Mouse (Mus musculus) kidney, embryonic 14.5 days (tissue): ENCODE results near the gene Fam240a. TPM values are rescaled to one million over a fixed set of nuclear protein-coding genes. Genes with fewer than 3 reads are reported as not detected.
A peak's percentile ranks its signal among the peaks of the same experiment; 100 is the strongest.

Source experiments
- ATAC-seq: fragments of 200-750 bp; cut with Nextera tagmentation; 2 replicates; pipeline ENCODE4 v1.8.0; 2017; ENCODE audit warnings: moderate number of reproducible peaks, mild to moderate bottlenecking, moderate TSS enrichment, moderate library complexity; ENCODE audit not compliant: low FRiP score, low TSS enrichment
- H3K27ac ChIP-seq: fragments of 300-500 bp; sonication (generic); 2 replicates; pipeline ENCODE4 v1.5.1; 2014; ENCODE audit warnings: low read depth, mild to moderate bottlenecking, low read length, moderate library complexity, mixed read lengths
- H3K27me3 ChIP-seq: fragments of 300-500 bp; sonication (generic); 2 replicates; pipeline ENCODE4 v1.6.1; 2014; ENCODE audit warnings: mild to moderate bottlenecking, low read length; ENCODE audit not compliant: control insufficient read depth, insufficient read depth
- H3K36me3 ChIP-seq: fragments of 300-500 bp; sonication (generic); 2 replicates; pipeline ENCODE4 v1.6.1; 2014; ENCODE audit warnings: low read length, mixed read lengths; ENCODE audit not compliant: control insufficient read depth, insufficient read depth
- H3K4me1 ChIP-seq: fragments of 300-500 bp; sonication (generic); 2 replicates; pipeline ENCODE4 v1.6.1; 2014; ENCODE audit warnings: low read length, mixed read lengths; ENCODE audit not compliant: control insufficient read depth, insufficient read depth
- H3K4me2 ChIP-seq: fragments of 300-500 bp; sonication (generic); replicated peaks from 2 replicates; pipeline ENCODE4 v1.6.1; 2014; ENCODE audit warnings: low read depth, mild to moderate bottlenecking, low read length
- H3K4me3 ChIP-seq: fragments of 300-500 bp; sonication (generic); 2 replicates; pipeline ENCODE4 v1.5.1; 2014; ENCODE audit warnings: mild to moderate bottlenecking, low read length
- H3K9ac ChIP-seq: fragments of 300-500 bp; sonication (generic); 2 replicates; pipeline ENCODE4 v1.6.1; 2014; ENCODE audit warnings: low read depth, mild to moderate bottlenecking, low read length, moderate library complexity
- H3K9me3 ChIP-seq: fragments of 300-500 bp; sonication (generic); 2 replicates; pipeline ENCODE4 v1.6.1; 2016; ENCODE audit warnings: low read length; ENCODE audit not compliant: control insufficient read depth
- WGBS: fragments of 180-500 bp; shearing (Covaris S2); extraction: QIAGEN DNeasy Blood & Tissue Kit; methylation state at CpG from one replicate; pipeline ENCODE4 v1.1.7; 2014; 5-methylcytosine and 5-hydroxymethylcytosine counted together
- polyA plus RNA-seq: library from polyadenylated mRNA; unstranded; fragments of >200 nt; fragmentation: Nextera tagmentation; extraction: Ambion mirVana; gene quantifications from 2 replicates; pipeline ENCODE4 v1.2.1, GENCODE M21; 2014

Fam240a gene
- polyA plus RNA-seq, 1 experiment from 2014 or later: not detected

GRCm38 (mm10) chr9:110907838-110908630 is 8.6 kb downstream of the Fam240a start:
- Histone ChIP-seq H3K27me3 (no peaks in the 10 kb centered on the region), H3K9ac (no peak overlapping the region), H3K36me3 (no peaks in the 10 kb centered on the region), H3K27ac (no peak overlapping the region), H3K4me3 (no peak overlapping the region), H3K9me3 (no peaks in the 10 kb centered on the region), H3K4me2 (no peak overlapping the region), H3K4me1 (no peaks in the 10 kb centered on the region)
- ATAC-seq: no peak
- WGBS: 77% methylated on average over 4 of the region's 4 CpGs

- Histone ChIP-seq H3K27ac (no peak overlapping the region), H3K4me2 (no peak overlapping the region), H3K9me3 (no peaks in the 10 kb centered on the region), H3K9ac (no peak overlapping the region), H3K4me1 (no peaks in the 10 kb centered on the region), H3K36me3 (no peaks in the 10 kb centered on the region), H3K27me3 (no peaks in the 10 kb centered on the region), H3K4me3 (no peak overlapping the region)
- no peak for ATAC-seq
- 90% methylated on average over 11 of the region's 11 CpGs for WGBS
Observed at GRCm38 (mm10) chr9:110907201-110907837, 9.3 kb downstream of the Fam240a start.

GRCm38 (mm10) chr9:110902271-110902670 is 14.4 kb downstream of the Fam240a start:
- ATAC-seq: no peak
- no peaks in the 10 kb centered on the region for H3K9me3 ChIP-seq
- H3K4me3 ChIP-seq: no peak overlapping the region
- 88% methylated on average over 4 of the region's 4 CpGs for WGBS
- no peaks in the 10 kb centered on the region for H3K4me1 ChIP-seq
- H3K4me2 ChIP-seq: no peak overlapping the region
- no peak overlapping the region for H3K9ac ChIP-seq
- H3K27ac ChIP-seq: no peak overlapping the region
- no peaks in the 10 kb centered on the region for H3K27me3 ChIP-seq
- no peaks in the 10 kb centered on the region; the same call in 1 of the 2 replicates for H3K36me3 ChIP-seq

- Histone ChIP-seq H3K9ac (no peak overlapping the region), H3K27ac (no peak overlapping the region), H3K4me1 (no peaks in the 10 kb centered on the region), H3K27me3 (no peaks in the 10 kb centered on the region), H3K4me3 (no peak overlapping the region), H3K36me3 (no peaks in the 10 kb centered on the region; the same call in 1 of the 2 replicates), H3K9me3 (no peaks in the 10 kb centered on the region), H3K4me2 (no peak overlapping the region)
- no peak for ATAC-seq
- WGBS: 89% methylated on average over 6 of the region's 6 CpGs
Observed at GRCm38 (mm10) chr9:110901204-110901603, 15.5 kb downstream of the Fam240a start.

GRCm38 (mm10) chr9:110899451-110900008 is 17.1 kb downstream of the Fam240a start:
- no peaks in the 10 kb centered on the region for H3K27me3 ChIP-seq
- H3K9me3 ChIP-seq: no peaks in the 10 kb centered on the region
- ATAC-seq: no peak
- H3K4me3 ChIP-seq: no peak overlapping the region
- 41% methylated on average over 10 of the region's 10 CpGs for WGBS
- no peak overlapping the region for H3K27ac ChIP-seq
- peaks cover 7% of the 10 kb centered on the region; the same call in 1 of the 2 replicates for H3K4me1 ChIP-seq
- H3K4me2 ChIP-seq: no peak overlapping the region
- no peaks in the 10 kb centered on the region; the same call in 1 of the 2 replicates for H3K36me3 ChIP-seq
- H3K9ac ChIP-seq: no peak overlapping the region

- peak overlapping the region; percentile 10; the same call in 1 of the 2 replicates for H3K4me3 ChIP-seq
- ATAC-seq: peak; percentile 67
- no peak overlapping the region for H3K9ac ChIP-seq
- peaks cover 7% of the 10 kb centered on the region; the same call in 1 of the 2 replicates for H3K4me1 ChIP-seq
- no peaks in the 10 kb centered on the region for H3K27me3 ChIP-seq
- H3K9me3 ChIP-seq: no peaks in the 10 kb centered on the region
- no peak overlapping the region for H3K27ac ChIP-seq
- peak overlapping the region; percentile 25 for H3K4me2 ChIP-seq
- H3K36me3 ChIP-seq: no peaks in the 10 kb centered on the region; the same call in 1 of the 2 replicates
- WGBS: 12% methylated on average over 6 of the region's 6 CpGs
Observed at GRCm38 (mm10) chr9:110896595-110896994, 20.1 kb downstream of the Fam240a start.

GRCm38 (mm10) chr9:110895994-110896393 is 20.7 kb downstream of the Fam240a start:
- peak; percentile 44 for ATAC-seq
- Histone ChIP-seq H3K27me3 (no peaks in the 10 kb centered on the region), H3K9me3 (no peaks in the 10 kb centered on the region), H3K4me2 (peak overlapping the region; percentile 25), H3K4me3 (peak overlapping the region; percentile 10; the same call in 1 of the 2 replicates), H3K4me1 (peaks cover 7% of the 10 kb centered on the region; the same call in 1 of the 2 replicates), H3K9ac (no peak overlapping the region), H3K27ac (peak overlapping the region; percentile 11; the same call in 1 of the 2 replicates), H3K36me3 (no peaks in the 10 kb centered on the region; the same call in 1 of the 2 replicates)
- WGBS: 11% methylated on average over 7 of the region's 7 CpGs

- H3K4me2 ChIP-seq: 0 out of 2 replicates have a peak overlapping the region, but pooled peaks have one; percentile 25
- ATAC-seq: peak; percentile 40
- WGBS: 38% methylated on average over 5 of the region's 5 CpGs
Observed at GRCm38 (mm10) chr9:110895507-110895906, 21.2 kb downstream of the Fam240a start.

More at GRCm38 (mm10) chr9:110895507-110895906, 21.2 kb downstream of the Fam240a start:
- Histone ChIP-seq H3K27me3 (no peaks in the 10 kb centered on the region), H3K9ac (no peak overlapping the region), H3K4me1 (peaks cover 7% of the 10 kb centered on the region; the same call in 1 of the 2 replicates), H3K36me3 (no peaks in the 10 kb centered on the region; the same call in 1 of the 2 replicates), H3K4me3 (no peak overlapping the region), H3K9me3 (no peaks in the 10 kb centered on the region), H3K27ac (no peak overlapping the region)
